Mouse (Mus musculus) urinary bladder, postnatal 14 days (tissue): ENCODE data around the gene 3110009E18Rik.
A peak's percentile ranks its signal among the peaks of the same experiment; 100 is the strongest.

Experiments
- DNase-seq: peaks from one replicate; pipeline ENCODE4 v3.0.0; 2021; ENCODE audit warnings: low spot score

The 3110009E18Rik gene

GRCm38 (mm10) chr1:120195947-120196346, 75.0 kb downstream of the 3110009E18Rik start:
- DNase-seq = no peak

GRCm38 (mm10) chr1:120196724-120197123, 75.7 kb downstream of the 3110009E18Rik start:
- no peak for DNase-seq

- peak; percentile 78 for DNase-seq
These were observed 76.2 kb downstream of the 3110009E18Rik start for GRCm38 (mm10) chr1:120197189-120197588.

DNA sequence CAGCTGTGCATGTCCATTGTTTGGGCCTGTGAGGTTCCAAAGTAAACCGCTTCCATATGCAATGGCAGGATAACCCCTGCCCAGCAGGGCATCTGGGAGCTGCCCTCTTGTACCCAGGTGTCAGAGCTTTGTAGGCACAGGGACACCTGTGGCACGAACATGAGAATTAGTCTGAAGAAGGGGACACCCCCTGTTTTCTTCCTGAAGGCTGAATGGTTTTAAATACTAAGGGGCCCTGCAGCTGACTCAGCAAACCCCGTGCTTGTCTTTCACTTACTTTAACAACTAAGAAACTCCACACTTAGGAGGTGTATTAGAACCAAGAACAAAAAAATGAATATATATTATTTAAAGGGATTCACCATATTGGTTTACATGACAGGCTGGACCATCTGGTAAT, 77.2 kb downstream of the 3110009E18Rik start:
- DNase-seq = no peak

DNA sequence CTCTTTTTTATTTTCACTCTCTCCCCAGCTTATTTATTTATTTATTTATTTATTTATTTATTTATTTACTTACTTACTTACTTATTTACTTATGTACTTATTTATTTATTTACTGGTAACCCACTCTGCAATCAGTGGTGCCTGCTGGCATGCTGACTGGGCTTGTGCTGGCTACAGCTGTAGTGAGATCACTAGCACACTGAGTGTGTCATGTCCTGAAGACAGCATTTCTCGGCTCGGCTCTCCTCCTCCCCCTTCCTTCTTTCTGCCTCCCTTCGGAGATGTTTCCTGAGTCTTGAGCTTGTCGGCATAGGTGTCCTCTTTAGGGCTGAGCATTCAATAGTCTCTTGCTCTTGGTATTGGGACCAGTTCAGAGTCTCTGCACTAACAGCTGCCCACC, 78.0 kb downstream of the 3110009E18Rik start:
- no peak for DNase-seq

GRCm38 (mm10) chr1:120202542-120202941, 81.6 kb downstream of the 3110009E18Rik start:
- no peak for DNase-seq

DNA sequence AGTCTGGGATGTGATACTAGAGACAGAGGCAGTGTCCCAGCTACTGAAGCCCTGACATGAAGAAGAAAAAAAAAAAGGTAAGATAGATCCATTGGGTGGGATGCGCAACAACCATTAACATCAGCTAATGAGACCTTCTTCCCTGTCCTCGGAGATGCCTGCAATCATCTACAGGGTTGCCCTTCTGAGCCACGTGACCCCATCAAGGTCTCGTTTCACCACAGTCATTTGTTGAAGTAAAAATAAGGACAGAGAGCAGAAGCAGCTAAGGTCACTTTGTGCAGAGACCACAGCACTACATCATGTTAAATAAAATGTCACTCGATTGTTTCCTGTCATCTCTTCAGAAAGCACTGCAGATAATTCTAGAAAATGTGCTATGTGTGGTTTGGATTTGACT, 82.8 kb downstream of the 3110009E18Rik start:
- DNase-seq = no peak

GRCm38 (mm10) chr1:120204834-120205233, 83.8 kb downstream of the 3110009E18Rik start:
- no peak for DNase-seq

DNA sequence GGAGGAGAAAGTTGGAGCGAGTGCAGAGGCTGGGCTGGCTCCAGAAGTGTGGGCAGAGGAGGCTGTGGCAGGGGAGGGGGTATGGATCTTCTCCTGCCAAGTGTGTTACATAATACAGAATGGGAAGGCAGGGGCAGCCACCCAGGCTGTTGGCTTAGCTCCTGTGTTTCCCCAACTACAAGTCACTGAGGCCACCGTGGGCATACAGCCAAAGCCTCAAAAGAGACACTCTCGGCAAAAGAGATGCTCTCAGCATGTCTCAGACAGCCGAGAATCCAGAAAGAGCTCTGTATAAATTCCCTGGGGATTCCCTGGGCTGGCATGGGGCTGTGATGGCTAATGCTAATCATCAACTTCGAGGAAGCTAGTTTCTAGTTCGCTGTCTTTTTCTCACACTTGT, 86.6 kb downstream of the 3110009E18Rik start:
- no peak for DNase-seq

GRCm38 (mm10) chr1:120208502-120209230, 87.7 kb downstream of the 3110009E18Rik start:
- DNase-seq = no peak

DNA sequence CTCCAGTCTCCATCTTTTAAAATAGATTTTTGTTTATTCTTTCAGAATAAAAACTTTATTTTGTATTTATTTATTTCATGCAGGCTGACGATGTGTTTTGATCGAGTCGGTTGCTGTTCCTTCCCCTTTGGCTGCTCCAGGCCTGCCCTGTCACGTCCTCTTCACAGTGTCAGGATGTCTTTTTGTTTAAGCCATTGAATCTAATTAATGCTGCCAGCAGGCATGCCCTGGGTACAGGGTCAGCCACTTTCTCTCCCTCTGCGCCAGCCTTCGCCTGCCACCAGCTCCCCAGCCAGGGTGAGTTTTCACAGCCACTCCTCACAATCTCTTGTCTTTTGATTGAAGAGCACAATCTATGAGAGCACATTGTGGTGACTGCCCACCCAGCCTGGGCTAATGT, 99.9 kb downstream of the 3110009E18Rik start:
- DNase-seq = no peak

DNA sequence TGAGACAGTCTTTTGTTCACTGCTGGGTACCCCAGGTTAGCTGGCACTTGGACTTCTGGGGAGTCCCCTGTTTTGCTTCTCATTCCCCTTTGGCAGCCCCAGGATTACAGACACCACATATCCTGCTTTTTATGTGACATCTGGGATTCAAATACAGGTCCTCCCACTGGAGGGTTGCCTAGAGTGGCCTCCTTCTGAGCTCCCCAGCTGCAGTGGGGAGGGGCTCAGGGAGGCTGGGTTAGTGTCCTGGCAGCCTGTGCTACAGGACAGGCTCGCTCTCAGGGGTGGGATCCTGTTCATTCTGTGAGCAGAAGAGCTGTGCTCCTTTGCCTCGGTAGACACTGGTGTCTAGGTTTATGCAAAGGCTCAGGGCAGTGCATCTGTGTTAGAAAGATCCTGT, 100.3 kb downstream of the 3110009E18Rik start:
- peak; percentile 23 for DNase-seq

DNA sequence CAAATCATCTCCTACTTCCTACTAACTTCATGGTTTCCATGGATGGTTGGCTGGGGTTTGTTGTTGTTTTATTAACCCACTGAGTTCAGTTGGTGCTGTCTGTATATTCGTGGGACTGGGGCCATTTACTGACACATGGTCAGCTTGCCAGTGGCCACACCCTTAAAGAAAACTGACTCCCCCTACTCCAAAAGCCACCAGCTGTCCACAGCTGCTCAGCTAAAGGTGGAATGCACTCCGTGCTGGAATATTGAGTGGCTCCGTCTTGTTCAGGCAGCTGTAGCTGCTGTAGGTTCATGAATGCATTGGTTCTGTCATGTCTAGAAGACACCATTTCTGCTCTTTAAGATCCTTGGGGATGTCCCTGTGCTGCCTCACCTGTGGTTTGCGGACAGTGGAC, 102.6 kb downstream of the 3110009E18Rik start:
- no peak for DNase-seq

GRCm38 (mm10) chr1:120229723-120230471, 108.9 kb downstream of the 3110009E18Rik start:
- DNase-seq = peak; percentile 47

DNA sequence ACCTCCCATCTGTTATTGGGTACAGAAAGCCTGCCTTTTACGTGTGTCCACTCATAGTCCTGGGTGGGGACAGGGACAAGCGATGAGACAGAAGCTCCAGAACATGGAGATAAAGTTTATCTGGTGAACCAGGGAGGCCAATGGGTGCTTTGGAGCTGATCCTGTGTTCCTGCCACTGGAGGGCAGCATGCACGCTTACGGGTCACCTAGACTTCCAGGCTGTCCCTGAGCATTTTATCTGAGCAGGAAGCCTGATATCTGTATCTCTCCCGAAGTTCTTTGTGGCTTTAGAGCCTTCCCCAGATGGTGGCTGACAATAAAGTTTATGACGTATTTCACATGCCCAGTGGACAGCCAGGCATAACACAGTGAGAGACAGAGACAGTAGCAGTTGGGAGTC, 110.3 kb downstream of the 3110009E18Rik start:
- peak; percentile 48 for DNase-seq

GRCm38 (mm10) chr1:120232170-120232569, 111.2 kb downstream of the 3110009E18Rik start:
- DNase-seq = no peak

DNA sequence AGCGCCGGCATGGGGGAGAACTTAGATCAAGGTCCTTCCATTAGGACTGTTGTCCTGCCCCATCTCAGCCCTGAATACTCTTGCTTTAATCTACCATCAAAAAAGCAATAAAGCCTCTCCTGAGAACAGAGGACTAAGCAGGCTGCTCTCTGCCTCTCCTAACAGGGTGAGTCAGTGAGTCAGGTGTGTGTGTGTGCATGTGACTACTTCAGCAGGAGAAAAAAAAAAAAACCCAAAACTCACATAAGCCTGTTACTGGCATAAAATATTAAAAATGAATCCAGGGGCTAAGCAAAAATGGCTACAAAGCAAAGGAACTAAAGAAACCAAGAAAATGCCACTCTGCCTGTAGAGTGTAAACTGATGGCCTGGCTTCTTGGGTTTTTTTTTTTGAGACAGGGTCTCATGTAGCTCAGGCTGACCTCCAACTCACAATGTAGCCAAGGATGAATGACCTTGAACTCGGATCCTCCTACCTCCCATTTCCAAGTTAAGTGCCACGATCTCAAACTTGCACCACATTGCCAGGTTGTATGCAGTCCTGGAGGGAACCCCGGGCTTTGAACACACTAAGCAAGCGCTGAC, 114.7 kb downstream of the 3110009E18Rik start:
- no peak for DNase-seq

GRCm38 (mm10) chr1:120236424-120236823, 115.4 kb downstream of the 3110009E18Rik start:
- no peak for DNase-seq

GRCm38 (mm10) chr1:120237068-120237467, 116.1 kb downstream of the 3110009E18Rik start:
- no peak for DNase-seq
